Mouse (Mus musculus) bone marrow, adult 2 months (tissue): ENCODE data around the gene Ccr4.

Experiments used
- CTCF ChIP-seq: fragments of 200-500 bp; IDR thresholded peaks from 2 replicates; pipeline ENCODE4 v1.5.1; 2011; ENCODE audit warnings: low read length, control low read depth; ENCODE audit not compliant: control insufficient read depth, insufficient read depth
- POLR2A ChIP-seq: fragments of 200-500 bp; IDR thresholded peaks from 2 replicates; pipeline ENCODE4 v1.6.1; 2011; ENCODE audit warnings: low read depth, mild to moderate bottlenecking, control low read depth, low read length, borderline replicate concordance; ENCODE audit not compliant: control insufficient read depth

- no peak for TF ChIP-seq POLR2A
- TF ChIP-seq CTCF = no peak
These were observed 23.9 kb upstream of the Ccr4 start for GRCm38 (mm10) chr9:114528680-114529048.
